Mouse (Mus musculus) T-helper 1 cell (primary cell): ENCODE measurements around the gene Nlrp4b.
"Not testable (repeated sequence)": the region's sequence is repeated elsewhere in the genome, so short reads cannot be mapped to it uniquely, and the experiment has no call there.

ENCODE experiments used
- in situ Hi-C: fragments of 300-600 bp; cut with MboI, MseI; formaldehyde crosslinking; loops from one replicate; pipeline ENCODE4 v1.15.1; 2025; ENCODE audit warnings: high pct_unique_total_duplicates

The Nlrp4b gene

DNA sequence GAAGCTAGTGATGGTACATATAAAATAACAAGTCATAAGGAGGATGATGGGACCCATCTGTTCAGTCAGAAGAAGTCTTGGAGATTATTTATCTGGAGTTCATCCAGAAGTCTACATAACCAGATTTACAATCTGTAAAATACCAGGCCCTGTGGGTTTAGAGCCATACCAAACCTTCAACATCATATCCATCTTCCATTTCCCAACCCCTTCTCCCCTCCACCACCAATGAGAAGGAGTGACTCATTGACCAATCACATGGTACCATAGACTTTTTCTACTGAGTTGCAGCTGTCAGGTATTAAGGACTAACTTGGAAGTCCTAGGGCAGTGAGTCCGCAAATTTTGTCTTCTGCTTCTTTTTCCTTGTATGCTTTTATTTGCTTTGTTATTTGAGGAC lies at the start of gene Nlrp4b:
Gene Nlrp4b (plus strand): TSS at position 301 of the 400 bp plus-strand sequence.
- in situ Hi-C loops = no loop called here

DNA sequence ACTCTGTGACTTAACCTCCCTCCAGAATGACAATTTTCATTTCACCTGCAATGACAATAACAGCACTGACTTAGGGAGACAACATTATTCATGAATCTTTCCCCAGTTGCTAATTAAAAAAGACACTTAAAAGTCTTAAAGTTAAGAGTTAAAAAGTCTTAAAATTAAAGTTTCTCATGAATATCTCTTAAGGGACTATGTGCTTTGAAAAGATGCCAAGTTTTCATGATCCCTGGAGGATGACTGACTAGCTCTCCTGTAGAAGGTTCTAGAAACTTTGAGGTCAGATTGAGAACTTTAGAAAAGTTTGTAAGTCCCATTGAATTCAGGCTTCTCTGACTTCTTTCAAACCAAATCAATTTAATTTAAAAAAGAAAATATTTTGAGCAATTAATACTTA lies 66.7 kb downstream of the Nlrp4b start, which contains the start of gene Vmn1r71:
Gene Vmn1r71 (minus strand): TSS at position 101 of the 400 bp plus-strand sequence.
- in situ Hi-C loops = no loop called here

DNA sequence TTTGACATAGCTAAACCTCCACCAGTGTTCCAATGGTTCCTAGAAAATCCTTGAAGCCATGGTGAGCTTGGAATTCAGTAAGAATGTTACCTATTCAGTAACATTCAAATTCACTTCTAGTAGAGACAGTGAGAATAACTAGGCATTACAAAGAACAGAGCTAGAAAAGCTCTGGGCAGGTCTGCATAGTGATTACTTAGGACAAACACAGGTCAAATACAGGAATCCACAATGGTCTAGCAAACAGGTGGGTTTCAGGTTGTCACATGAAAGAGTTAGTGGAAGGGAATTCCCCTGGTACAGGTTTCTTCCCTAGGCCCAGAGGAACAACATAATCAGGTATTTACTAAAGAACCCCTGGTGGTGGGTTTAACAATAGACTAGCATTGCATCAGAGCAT lies 70.0 kb downstream of the Nlrp4b start:
- in situ Hi-C loops = not testable (repeated sequence)
